Mouse (Mus musculus) bone marrow macrophage, adult 2 months (primary cell): ENCODE measurements around the gene Serpinb6c.

Experiments used
- CTCF ChIP-seq: IDR thresholded peaks from 2 replicates; pipeline ENCODE4 v1.5.1; 2012; ENCODE audit warnings: low read depth, mild to moderate bottlenecking, low read length, moderate library complexity
- POLR2A ChIP-seq: IDR thresholded peaks from 2 replicates; pipeline ENCODE4 v1.6.1; 2012; ENCODE audit warnings: mild to moderate bottlenecking, low read depth, low read length, borderline replicate concordance

DNA sequence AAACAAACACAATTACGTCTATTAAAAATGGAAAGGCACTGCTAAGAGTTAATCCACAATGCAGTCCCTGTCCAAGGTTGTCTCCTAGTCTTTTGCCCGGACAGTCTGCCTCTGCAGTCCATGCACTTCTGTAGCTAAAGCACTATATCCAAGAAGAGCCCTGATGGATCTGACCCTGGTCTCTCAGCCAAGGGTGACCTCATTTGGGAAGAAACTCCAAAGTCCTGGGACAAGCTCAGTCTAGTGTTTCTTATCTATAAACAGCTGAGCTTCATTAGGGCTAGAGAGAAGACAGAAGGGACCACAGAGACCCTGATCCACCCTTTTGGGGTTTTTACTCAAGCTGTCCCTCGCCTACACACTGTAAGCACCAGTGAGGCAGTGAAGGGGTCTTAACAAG, 25.4 kb upstream of the Serpinb6c start:
- TF ChIP-seq CTCF (no peak), POLR2A (no peak)
